Mouse (Mus musculus): ENCODE measurements at regions not wholly inside any gene's neighbourhood (a gene's known extent, or its start where the extent isn't known, plus 50 kb on each side); places are given as distances from the start of the nearest gene placed in this dataset.

DNA sequence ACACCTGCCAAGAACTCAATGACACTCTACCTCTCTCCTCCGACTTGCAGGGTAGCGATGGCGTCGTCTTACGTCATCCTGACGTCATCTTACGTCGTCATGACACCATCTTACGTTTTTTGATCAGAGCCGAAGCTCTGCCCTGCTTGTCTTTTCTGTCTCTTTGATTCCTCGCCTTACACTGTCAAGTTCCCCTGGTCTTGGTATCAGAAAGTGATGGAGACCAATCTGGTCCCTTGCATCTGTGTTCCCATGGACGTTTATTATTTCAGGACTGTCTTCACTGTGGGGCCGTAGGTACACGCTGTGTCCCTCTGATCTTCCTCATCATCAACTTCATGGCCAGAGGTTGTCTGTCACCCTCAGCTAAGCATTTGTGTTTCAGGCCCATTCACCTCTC is 82.8 kb downstream of the 1700020N01Rik start:
- dilution Hi-C loops (cut with MboI; ENCODE audit: extremely low pct_ligation_motif_present, extremely low pct_unique_long_range_greater_than_20kb, low sequenced_read_pairs) = no loop called here
- H3K27ac ChIP-seq (ENCODE audit: insufficient read depth, low read depth) = no peak overlapping the region

DNA sequence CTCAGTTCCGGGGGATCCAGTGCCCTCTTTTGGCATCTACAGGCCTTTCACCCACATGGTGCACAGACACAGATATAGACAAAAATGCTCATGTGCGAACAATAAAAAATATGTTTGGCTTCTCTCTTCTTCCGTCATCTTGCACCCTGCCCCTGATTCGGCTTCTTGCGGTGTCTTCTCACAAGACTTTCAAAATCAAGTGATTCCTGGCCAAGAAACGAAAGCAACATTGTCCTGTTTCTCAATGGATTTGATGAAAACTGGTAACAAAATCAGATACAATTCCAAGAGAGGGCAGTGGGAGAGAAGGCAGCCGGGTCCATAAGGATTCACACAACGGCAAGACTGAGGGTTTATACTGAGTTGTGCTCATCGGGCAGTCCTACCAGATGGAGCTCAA is 85.0 kb downstream of the 1700020N01Rik start:
- no peak for TF ChIP-seq MXI1 (IDR thresholded peaks at IDR 0.05; ENCODE audit: low read depth, low read length)
- in situ Hi-C loops (cut with MboI; ENCODE audit: low pct_ligation_motif_present, low pct_unique_long_range_greater_than_20kb, low sequenced_read_pairs) = no loop called here
- H3K4me1 ChIP-seq (ENCODE audit: control insufficient read depth in 1 of 2, insufficient read depth in 2 of 2) = peaks cover 0 to 3% of the 10 kb centered on the region in 2 experiments; a peak in 1 of 4 replicates

More for the DNA sequence above, 82.8 kb downstream of the 1700020N01Rik start:
- no peak overlapping the region for H3K4me3 ChIP-seq (replicated peaks in 1 of 3; ENCODE audit: low read depth in 2 of 3, low read length in 2 of 3, poor library complexity in 1 of 3)
- H3K9ac ChIP-seq (ENCODE audit: insufficient read depth, low read depth) = no peak overlapping the region
- no peak overlapping the region for H3K4me2 ChIP-seq (ENCODE audit: insufficient read depth, low read depth, poor library complexity, severe bottlenecking)
- H3K9me3 ChIP-seq (replicated peaks; ENCODE audit: low read length) = no peaks in the 10 kb centered on the region
- no peaks in the 10 kb centered on the region for H3K36me3 ChIP-seq (replicated peaks in 1 of 2; ENCODE audit: control insufficient read depth in 1 of 2, insufficient read depth in 1 of 2, low read length in 1 of 2)
- in situ Hi-C loops (cut with MboI; ENCODE audit: low pct_ligation_motif_present, low pct_unique_long_range_greater_than_20kb, low sequenced_read_pairs) = no loop called here
- TF ChIP-seq TCF12 (IDR thresholded peaks at IDR 0.05; ENCODE audit: low read depth, low read length) (no peak), EP300 (IDR thresholded peaks at IDR 0.05; ENCODE audit: low read length) (no peak)
- no peak for DNase-seq (ENCODE audit: extremely low read depth)
- no peaks in the 10 kb centered on the region for H3K79me2 ChIP-seq (replicated peaks; ENCODE audit: control insufficient read depth, extremely low read depth, insufficient read depth, poor library complexity, severe bottlenecking)
- H3K27me3 ChIP-seq (replicated peaks) = no peaks in the 10 kb centered on the region
- H3K4me1 ChIP-seq (ENCODE audit: control insufficient read depth in 1 of 2, insufficient read depth in 2 of 2) = peaks cover 0 to 5% of the 10 kb centered on the region in 2 experiments; a peak in 1 of 4 replicates

DNA sequence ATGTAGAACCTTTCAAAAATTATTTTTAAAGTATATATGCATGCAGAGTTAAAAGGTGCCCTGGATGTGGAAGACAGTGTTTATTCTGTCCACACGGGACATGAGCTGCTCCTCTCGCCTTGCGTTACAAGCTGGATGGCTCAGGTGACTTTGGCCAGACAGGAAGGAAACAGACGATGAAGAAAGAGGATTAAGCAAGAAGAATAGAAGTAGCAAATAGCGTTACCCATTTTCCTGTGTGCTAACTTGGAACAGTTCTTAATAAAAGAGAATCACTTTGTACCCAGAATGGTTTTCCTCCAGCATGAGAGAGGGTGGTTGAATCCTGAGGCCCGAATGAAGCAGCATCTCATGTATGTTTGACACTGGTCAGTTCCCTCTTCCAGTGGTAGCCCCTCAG is 85.4 kb downstream of the 1700020N01Rik start:
- no peak for DNase-seq (ENCODE audit: extremely low read depth)
- no peaks in the 10 kb centered on the region for H3K36me3 ChIP-seq (replicated peaks in 1 of 2; ENCODE audit: control insufficient read depth in 1 of 2, insufficient read depth in 1 of 2, low read length in 1 of 2)
- no peak overlapping the region for H3K4me2 ChIP-seq (ENCODE audit: insufficient read depth, low read depth, poor library complexity, severe bottlenecking)
- H3K9ac ChIP-seq (ENCODE audit: insufficient read depth, low read depth) = no peak overlapping the region
- no peaks in the 10 kb centered on the region for H3K9me3 ChIP-seq (replicated peaks; ENCODE audit: low read length)
- H3K4me1 ChIP-seq (ENCODE audit: control insufficient read depth in 1 of 2, insufficient read depth in 2 of 2) = peaks cover 0 to 3% of the 10 kb centered on the region in 2 experiments; a peak in 1 of 4 replicates
- dilution Hi-C loops (cut with MboI; ENCODE audit: extremely low pct_ligation_motif_present, extremely low pct_unique_long_range_greater_than_20kb, low sequenced_read_pairs) = no loop called here
- no peaks in the 10 kb centered on the region for H3K79me2 ChIP-seq (replicated peaks; ENCODE audit: control insufficient read depth, extremely low read depth, insufficient read depth, poor library complexity, severe bottlenecking)
- in situ Hi-C loops (cut with MboI; ENCODE audit: low pct_ligation_motif_present, low pct_unique_long_range_greater_than_20kb, low sequenced_read_pairs) = no loop called here
- H3K4me3 ChIP-seq (replicated peaks in 1 of 3; ENCODE audit: low read depth in 2 of 3, low read length in 2 of 3, poor library complexity in 1 of 3) = no peak overlapping the region
- H3K27me3 ChIP-seq (replicated peaks) = no peaks in the 10 kb centered on the region
- TF ChIP-seq E2F4 (IDR thresholded peaks at IDR 0.05; ENCODE audit: insufficient replicate concordance, low read depth, low read length) = no peak
- TF ChIP-seq USF1 (IDR thresholded peaks at IDR 0.05; ENCODE audit: low read depth, low read length) = no peak
- TF ChIP-seq KAT2A (IDR thresholded peaks at IDR 0.05; ENCODE audit: insufficient replicate concordance, low read length) = no peak
- TF ChIP-seq JUN (IDR thresholded peaks at IDR 0.05; ENCODE audit: insufficient read depth, low read depth, low read length) = no peak
- no peak for TF ChIP-seq TBP (conservative IDR thresholded peaks at IDR 0.05; ENCODE audit: low read depth, low read length)
- TF ChIP-seq NELFE (IDR thresholded peaks at IDR 0.05; ENCODE audit: low read depth, low read length) = no peak
- no peak for TF ChIP-seq USF2 (conservative IDR thresholded peaks at IDR 0.05; ENCODE audit: low read depth, low read length)
- no peak for TF ChIP-seq MYC (IDR thresholded peaks at IDR 0.05; ENCODE audit: low read depth, low read length)
- TF ChIP-seq PAX5 (IDR thresholded peaks at IDR 0.05; ENCODE audit: low read length) = no peak
- no peak for TF ChIP-seq POLR2AphosphoS2 (IDR thresholded peaks at IDR 0.05; ENCODE audit: low read depth, low read length)
- no peak for TF ChIP-seq TCF12 (IDR thresholded peaks at IDR 0.05; ENCODE audit: low read depth, low read length)
- no peak for TF ChIP-seq ZNF384 (IDR thresholded peaks at IDR 0.05; ENCODE audit: low read depth, low read length)
- TF ChIP-seq ZKSCAN1 (IDR thresholded peaks at IDR 0.05; ENCODE audit: borderline replicate concordance, low read depth, low read length) = no peak
- TF ChIP-seq GABPA (IDR thresholded peaks at IDR 0.05; ENCODE audit: insufficient replicate concordance, low read depth, low read length) = no peak
- no peak for TF ChIP-seq SIN3A (IDR thresholded peaks at IDR 0.05; ENCODE audit: low read length)
- TF ChIP-seq MAZ (IDR thresholded peaks at IDR 0.05; ENCODE audit: low read depth, low read length) = no peak
- TF ChIP-seq NRF1 (IDR thresholded peaks at IDR 0.05; ENCODE audit: low read depth, low read length) = no peak
- no peak for TF ChIP-seq EP300 (IDR thresholded peaks at IDR 0.05; ENCODE audit: low read length)
- no peak overlapping the region for H3K27ac ChIP-seq (ENCODE audit: insufficient read depth, low read depth)

More for the DNA sequence above, 85.0 kb downstream of the 1700020N01Rik start:
- H3K36me3 ChIP-seq (replicated peaks in 1 of 2; ENCODE audit: control insufficient read depth in 1 of 2, insufficient read depth in 1 of 2, low read length in 1 of 2) = no peaks in the 10 kb centered on the region
- no peaks in the 10 kb centered on the region for H3K79me2 ChIP-seq (replicated peaks; ENCODE audit: control insufficient read depth, extremely low read depth, insufficient read depth, poor library complexity, severe bottlenecking)
- H3K9ac ChIP-seq (ENCODE audit: insufficient read depth, low read depth) = no peak overlapping the region
- dilution Hi-C loops (cut with MboI; ENCODE audit: extremely low pct_ligation_motif_present, extremely low pct_unique_long_range_greater_than_20kb, low sequenced_read_pairs) = no loop called here
- H3K9me3 ChIP-seq (replicated peaks; ENCODE audit: low read length) = no peaks in the 10 kb centered on the region
- no peaks in the 10 kb centered on the region for H3K27me3 ChIP-seq (replicated peaks)
- no peak overlapping the region for H3K27ac ChIP-seq (ENCODE audit: insufficient read depth, low read depth)
- H3K4me3 ChIP-seq (replicated peaks in 1 of 3; ENCODE audit: low read depth in 2 of 3, low read length in 2 of 3, poor library complexity in 1 of 3) = no peak overlapping the region
- no peak overlapping the region for H3K4me2 ChIP-seq (ENCODE audit: insufficient read depth, low read depth, poor library complexity, severe bottlenecking)
- no peak for DNase-seq (ENCODE audit: extremely low read depth)

Data from CH12.LX (cell line).